Mouse (Mus musculus) small intestine, adult 2 months (tissue): ENCODE measurements around the gene Pex11a. TPM values are rescaled to one million over a fixed set of nuclear protein-coding genes. Genes with fewer than 3 reads are reported as not detected.
"Not testable (repeated sequence)": the region's sequence is repeated elsewhere in the genome, so short reads cannot be mapped to it uniquely, and the experiment has no call there.

ENCODE experiments used
- H3K27ac ChIP-seq: fragments of 200-500 bp; 2 replicates; pipeline ENCODE4 v1.5.1; 2012; ENCODE audit warnings: low read depth, low read length, control low read depth, inconsistent platforms; ENCODE audit not compliant: insufficient read depth
- H3K27me3 ChIP-seq: fragments of 200-500 bp; 2 replicates; pipeline ENCODE4 v1.6.1; 2012; ENCODE audit warnings: mild to moderate bottlenecking, moderate library complexity, low read length, inconsistent platforms; ENCODE audit not compliant: control insufficient read depth, insufficient read depth
- H3K36me3 ChIP-seq: fragments of 200-500 bp; 2 replicates; pipeline ENCODE4 v1.6.1; 2012; ENCODE audit warnings: mild to moderate bottlenecking, low read length, control low read depth, inconsistent platforms; ENCODE audit not compliant: control insufficient read depth, insufficient read depth
- H3K4me1 ChIP-seq: fragments of 200-500 bp; 2 replicates; pipeline ENCODE4 v1.6.1; 2012; ENCODE audit warnings: low read length, inconsistent platforms, mixed read lengths; ENCODE audit not compliant: control insufficient read depth, insufficient read depth, insufficient read length
- H3K4me3 ChIP-seq: fragments of 200-500 bp; 2 replicates; pipeline ENCODE4 v1.5.1; 2012; ENCODE audit warnings: low read depth, mild to moderate bottlenecking, control low read depth, inconsistent platforms, low read length, moderate library complexity
- CTCF ChIP-seq: fragments of 200-500 bp; IDR thresholded peaks from 2 replicates; pipeline ENCODE4 v1.5.1; 2012; ENCODE audit warnings: low read depth, mild to moderate bottlenecking, control low read depth, inconsistent platforms, low read length, moderate library complexity, mixed read lengths; ENCODE audit not compliant: insufficient replicate concordance, insufficient read length; ENCODE audit errors: extremely low read depth
- POLR2A ChIP-seq: fragments of 200-500 bp; IDR thresholded peaks from 2 replicates; pipeline ENCODE4 v1.6.1; 2012; ENCODE audit warnings: low read depth, mild to moderate bottlenecking, control low read depth, inconsistent platforms, low read length, moderate library complexity
- WGBS: fragments of 180-500 bp; shearing (Covaris S2); methylation state at CpG from one replicate; pipeline ENCODE4 v1.1.7; 2018; 5-methylcytosine and 5-hydroxymethylcytosine counted together
- polyA plus RNA-seq: library from polyadenylated mRNA; depleted of rRNA; stranded (reverse); fragments of >200 nt; gene quantifications from 2 replicates; pipeline ENCODE4 v1.2.3, GENCODE M21; 2012; rRNA removed

Pex11a gene
- 13.8 and 17.9 TPM in 2 replicates for polyA plus RNA-seq

DNA sequence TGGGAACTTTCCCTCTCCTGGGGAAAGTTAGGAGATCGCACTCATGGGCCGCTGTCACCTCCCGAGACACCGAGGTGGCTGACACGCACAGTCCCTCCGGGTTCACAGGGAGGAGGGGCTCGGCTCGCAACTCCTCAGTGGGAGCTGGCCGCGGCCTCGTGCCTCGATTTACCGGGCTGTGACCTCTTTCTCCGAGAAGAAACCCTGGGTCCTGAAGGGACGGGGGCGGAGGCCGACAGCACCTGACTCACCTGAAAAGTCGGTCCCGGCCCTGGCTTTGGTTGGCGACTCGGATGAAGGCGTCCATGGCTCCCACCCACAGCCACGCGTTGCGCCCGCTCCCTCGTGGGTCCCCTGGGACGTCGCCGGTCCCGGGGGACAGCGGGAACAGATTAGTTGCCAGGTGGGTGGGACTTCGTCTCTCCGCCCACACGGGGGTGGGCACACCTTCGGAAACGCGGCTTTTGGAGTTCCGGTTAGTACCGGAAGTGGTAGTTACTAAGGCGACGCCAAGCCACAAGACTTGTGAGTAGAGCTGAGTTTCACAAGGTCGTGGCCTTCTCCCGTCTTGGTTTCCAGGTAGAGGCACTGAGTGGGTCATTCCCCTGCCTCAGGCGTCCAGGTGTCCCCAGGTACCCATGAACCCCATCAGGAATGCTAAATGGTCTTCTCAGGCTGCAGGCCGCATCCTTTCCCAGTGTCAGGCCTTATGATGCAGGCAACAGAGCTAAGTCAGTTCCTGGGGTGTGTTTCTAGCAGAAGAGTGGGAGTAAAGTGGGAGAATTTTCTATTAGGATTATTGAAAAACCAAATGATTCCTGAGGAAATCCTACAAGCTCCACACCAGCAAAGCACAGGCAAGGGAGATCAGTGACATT is at the start of gene Pex11a, which contains the start of gene Wdr93:
Gene Pex11a, minus strand, starts transcription at position 473 of the 878 bp plus-strand sequence.
Gene Wdr93, plus strand, starts transcription at position 505 of the 878 bp plus-strand sequence.
- Histone ChIP-seq H3K27ac (peak within 1 kb of the TSS; percentile 19; the same call in 1 of the 2 replicates), H3K27me3 (no peaks in the 10 kb centered on the region), H3K36me3 (peaks cover 5% of the 10 kb centered on the region; the same call in 1 of the 2 replicates), H3K4me1 (0 out of 2 replicates have a peak, but pooled peaks cover 2% of the 10 kb centered on the region), H3K4me3 (peak within 1 kb of the TSS; percentile 95)
- TF ChIP-seq POLR2A: peak; percentile 42; the same call in 1 of the 2 replicates
- no peak for TF ChIP-seq CTCF
- WGBS: 3% methylated on average over 46 of the region's 46 CpGs

GRCm38 (mm10) chr7:79789812-79790211 is 46.9 kb upstream of the Pex11a start:
- Histone ChIP-seq H3K27ac (peak overlapping the region; percentile 99), H3K4me1 (peaks cover 34% of the 10 kb centered on the region)
- not testable (repeated sequence) for H3K36me3 ChIP-seq, H3K4me3 ChIP-seq, H3K27me3 ChIP-seq
- 26% methylated on average over 2 of the region's 2 CpGs for WGBS

GRCm38 (mm10) chr7:79786295-79786694 is 43.4 kb upstream of the Pex11a start:
- TF ChIP-seq POLR2A: no peak
- peak; percentile 61; the same call in 1 of the 2 replicates for TF ChIP-seq CTCF
- no peak overlapping the region for H3K27ac ChIP-seq
- WGBS: 22% methylated on average over 6 of the region's 6 CpGs
- no peaks in the 10 kb centered on the region for H3K36me3 ChIP-seq
- 0 out of 2 replicates have a peak, but pooled peaks cover 3% of the 10 kb centered on the region for H3K27me3 ChIP-seq
- no peak overlapping the region for H3K4me3 ChIP-seq
- peaks cover 17% of the 10 kb centered on the region for H3K4me1 ChIP-seq

DNA sequence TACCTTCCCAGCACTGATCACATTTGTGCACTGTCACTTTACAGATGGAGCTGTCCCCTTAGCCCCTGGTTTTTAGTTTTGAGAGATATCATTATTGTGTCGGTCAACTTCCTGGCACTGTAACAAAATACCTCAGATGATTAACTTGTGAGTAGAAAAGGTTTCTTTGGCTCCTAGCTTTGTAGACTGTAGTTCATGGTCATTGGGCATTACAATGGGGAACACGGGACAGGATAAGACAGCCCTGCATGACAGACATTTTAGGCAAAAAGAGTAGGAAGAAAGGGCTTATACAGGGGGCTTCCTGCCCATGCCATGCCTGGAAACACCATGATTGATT is 39.6 kb upstream of the Pex11a start:
- Histone ChIP-seq H3K36me3 (no peaks in the 10 kb centered on the region), H3K27ac (no peak overlapping the region), H3K4me1 (peaks cover 7% of the 10 kb centered on the region), H3K4me3 (no peak overlapping the region), H3K27me3 (no peaks in the 10 kb centered on the region; the same call in 1 of the 2 replicates)
- 83% methylated on average over 2 of the region's 2 CpGs for WGBS
- TF ChIP-seq POLR2A (no peak), CTCF (no peak)

DNA sequence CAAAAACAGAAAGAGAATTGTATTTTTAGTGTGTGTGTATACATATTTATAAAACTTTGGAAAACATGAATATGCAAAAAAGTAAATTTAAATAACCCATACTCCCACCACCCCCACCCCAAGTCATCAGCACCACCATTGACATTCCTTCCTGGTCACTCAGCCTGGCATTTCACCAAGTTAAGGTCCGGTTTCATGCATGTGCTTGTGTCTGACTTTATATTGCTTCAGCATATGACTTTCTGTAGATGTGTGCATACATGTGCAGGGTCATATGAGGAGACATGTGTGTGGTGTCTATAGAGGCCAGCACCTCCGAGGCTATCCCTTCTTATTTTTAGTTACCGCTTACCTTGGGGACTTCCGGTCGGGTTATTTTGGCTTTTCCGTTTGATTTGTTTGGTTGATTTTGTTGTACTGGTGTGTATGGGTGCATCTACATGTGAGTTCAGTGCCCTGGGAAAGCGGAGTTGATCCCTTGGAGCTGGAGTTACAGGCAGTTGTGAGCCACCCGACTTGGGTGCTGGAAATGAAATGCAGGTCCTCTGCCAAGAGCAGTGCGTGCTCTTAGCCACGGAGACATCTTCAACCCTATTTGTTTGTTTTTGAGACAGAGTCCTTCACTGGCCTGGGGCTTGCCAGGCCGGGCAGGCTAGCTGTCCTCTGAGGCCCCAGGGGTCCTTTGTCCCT is 39.0 kb upstream of the Pex11a start:
- Histone ChIP-seq H3K4me3 (no peak overlapping the region), H3K36me3 (no peaks in the 10 kb centered on the region), H3K27me3 (no peaks in the 10 kb centered on the region; the same call in 1 of the 2 replicates), H3K27ac (no peak overlapping the region), H3K4me1 (peaks cover 7% of the 10 kb centered on the region)
- TF ChIP-seq POLR2A (no peak), CTCF (no peak)
- WGBS: 85% methylated on average over 11 of the region's 11 CpGs

- Histone ChIP-seq H3K4me1 (peaks cover 7% of the 10 kb centered on the region), H3K27ac (peak overlapping the region; percentile 66), H3K4me3 (peak overlapping the region; percentile 57), H3K27me3 (no peaks in the 10 kb centered on the region; the same call in 1 of the 2 replicates), H3K36me3 (no peaks in the 10 kb centered on the region)
- TF ChIP-seq CTCF (peak; percentile 80), POLR2A (no peak)
- WGBS: 12% methylated on average over 16 of the region's 16 CpGs
These were observed 38.0 kb upstream of the Pex11a start for GRCm38 (mm10) chr7:79780647-79781626.
